Mouse (Mus musculus): Measurements from ENCODE around the gene Prss8.

Prss8 gene

GRCm38 (mm10) chr7:127930636-127931035 lies 732 bp upstream of the Prss8 start:
- CTCF ChIA-PET, result interaction anchor here (0.5 kb wide), 1 partner anchor 66 kb away, joined by 4 read pairs; no protein-coding TSS in a partner anchor

- CTCF ChIA-PET, result no interaction called here
Observed at GRCm38 (mm10) chr7:127928596-127928995, 1.3 kb downstream of the Prss8 start.

- CTCF ChIA-PET, result no interaction called here
Observed at GRCm38 (mm10) chr7:127927726-127928125, 2.2 kb downstream of the Prss8 start.

- CTCF ChIA-PET, result no interaction called here
Observed at GRCm38 (mm10) chr7:127926846-127927245, 3.1 kb downstream of the Prss8 start.

- CTCF ChIA-PET, result no interaction called here
Observed at GRCm38 (mm10) chr7:127926066-127926465, 3.8 kb downstream of the Prss8 start.

- CTCF ChIA-PET, result no interaction called here
Observed at GRCm38 (mm10) chr7:127925252-127925651, 4.7 kb downstream of the Prss8 start.

- CTCF ChIA-PET, result interaction anchor here (1.8 kb wide), 1 partner anchor 28 kb away, joined by 9 read pairs; the partner anchor contains the start of genes Gm21974 and Vkorc1
Observed at GRCm38 (mm10) chr7:127923714-127924113, 6.2 kb downstream of the Prss8 start.

GRCm38 (mm10) chr7:127922451-127923275 lies 7.2 kb downstream of the Prss8 start:
- CTCF ChIA-PET, result interaction anchor here (0.6 to 1.8 kb wide), 3 partner anchors 27 to 179 kb away, joined by 3 to 9 read pairs (median 4); partner anchors contain the start of genes Gm21974 and Vkorc1

GRCm38 (mm10) chr7:127921516-127921915 lies 8.4 kb downstream of the Prss8 start:
- CTCF ChIA-PET, result interaction anchor here (1.1 kb wide), 1 partner anchor 178 kb away, joined by 3 read pairs; no protein-coding TSS in a partner anchor

- CTCF ChIA-PET, result interaction anchor here (1.2 kb wide), 1 partner anchor 17 kb away, joined by 6 read pairs; no protein-coding TSS in a partner anchor
Observed at GRCm38 (mm10) chr7:127919290-127919689, 10.6 kb downstream of the Prss8 start.

GRCm38 (mm10) chr7:127918203-127918602 lies 11.7 kb downstream of the Prss8 start:
- CTCF ChIA-PET, result no interaction called here

- CTCF ChIA-PET, result interaction anchor here (0.6 kb wide), 1 partner anchor 11 kb away, joined by 3 read pairs; no protein-coding TSS in a partner anchor
Observed at GRCm38 (mm10) chr7:127915293-127915692, 14.6 kb downstream of the Prss8 start.

GRCm38 (mm10) chr7:127912938-127913337 lies 17.0 kb downstream of the Prss8 start:
- CTCF ChIA-PET, result interaction anchor here (0.7 to 0.8 kb wide), 3 partner anchors 9 to 426 kb away, joined by 3 to 12 read pairs (median 7); partner anchors contain the start of gene Hsd3b7

GRCm38 (mm10) chr7:127912190-127912871 lies 17.6 kb downstream of the Prss8 start, which contains the start of gene Kat8:
Gene Kat8, plus strand, starts transcription at chr7:127912516.
- CTCF ChIA-PET, result interaction anchor here (0.7 to 0.8 kb wide), 2 partner anchors 9 to 112 kb away, joined by 3 to 12 read pairs; partner anchors contain the start of gene Hsd3b7

- CTCF ChIA-PET, result interaction anchor here (0.6 kb wide), 1 partner anchor 743 kb away, joined by 4 read pairs; no protein-coding TSS in a partner anchor
Observed at GRCm38 (mm10) chr7:127908656-127909055, 21.2 kb downstream of the Prss8 start.

- CTCF ChIA-PET, result no interaction called here
Observed at GRCm38 (mm10) chr7:127907939-127908338, 22.0 kb downstream of the Prss8 start.

- CTCF ChIA-PET, result interaction anchor here (0.6 to 1.7 kb wide), 4 partner anchors 8 to 88 kb away, joined by 3 to 5 read pairs (median 3); partner anchors contain the start of gene Kat8
Observed at GRCm38 (mm10) chr7:127903971-127904796, 25.7 kb downstream of the Prss8 start, which contains the start of gene Bckdk. Gene Bckdk, plus strand, starts transcription at chr7:127904082.

- CTCF ChIA-PET, result interaction anchor here (0.6 kb wide), 1 partner anchor 1703 kb away, joined by 4 read pairs; no protein-coding TSS in a partner anchor
Observed at GRCm38 (mm10) chr7:127901772-127902171, 28.1 kb downstream of the Prss8 start.

GRCm38 (mm10) chr7:127899997-127900396 lies 29.9 kb downstream of the Prss8 start:
- CTCF ChIA-PET, result no interaction called here

GRCm38 (mm10) chr7:127898179-127898956 lies 31.5 kb downstream of the Prss8 start:
- CTCF ChIA-PET, result no interaction called here

Data from spleen, embryonic (tissue).